Mouse (Mus musculus): ENCODE data around the gene Stra8. TPM values are rescaled to one million over a fixed set of nuclear protein-coding genes. Genes with fewer than 3 reads are reported as not detected.

Stra8 gene
- total and polyA plus RNA-seq, 2 experiments from 2014 or later: not detected

DNA sequence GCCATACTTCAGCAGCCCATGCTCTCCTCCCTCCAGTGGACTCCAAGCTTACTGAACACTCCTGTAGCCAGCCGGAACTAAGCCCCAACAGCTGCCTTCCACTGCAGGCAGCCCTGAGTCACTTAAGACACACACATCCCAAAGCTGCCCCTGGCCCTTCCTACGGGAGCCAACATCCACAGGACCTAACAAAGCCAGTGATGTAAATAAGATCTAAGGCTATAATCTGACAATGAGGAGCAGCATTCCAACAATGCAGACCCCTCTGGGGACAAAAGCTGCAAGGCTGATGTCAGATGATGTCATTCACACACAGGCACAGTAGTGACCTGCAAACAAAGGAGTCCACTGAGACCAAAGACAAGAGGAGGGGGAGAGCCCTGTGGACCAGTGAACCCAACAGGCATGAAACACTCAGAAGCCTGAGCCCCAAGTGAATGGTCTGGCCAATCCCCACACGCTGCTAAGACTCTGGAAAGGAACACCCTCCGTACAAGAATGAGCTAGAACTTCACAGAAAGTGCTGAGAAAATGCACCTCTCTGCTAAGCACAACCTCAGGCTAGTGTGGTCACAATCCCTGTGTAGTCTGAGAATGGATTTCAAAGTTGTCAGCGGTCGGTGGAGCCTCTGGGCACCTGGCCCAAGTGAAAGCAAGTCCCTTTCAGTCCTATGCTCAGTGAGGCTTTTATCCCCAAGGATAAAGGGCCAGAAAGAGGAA is 32.7 kb upstream of the Stra8 start:
- peak; percentile 69 for ATAC-seq
- no peak overlapping the region for H3K4me3 ChIP-seq (ENCODE audit: low read length)
- no peak overlapping the region for H3K4me2 ChIP-seq (ENCODE audit: low read depth, low read length)
- 31% methylated on average over 6 of the region's 6 CpGs for WGBS
- H3K9ac ChIP-seq (replicated peaks; ENCODE audit: low read length): no peak overlapping the region
- H3K4me1 ChIP-seq (ENCODE audit: insufficient read depth, low read length): no peaks in the 10 kb centered on the region
- peaks cover 58% of the 10 kb centered on the region for H3K36me3 ChIP-seq (ENCODE audit: insufficient read depth, low read length)
- no peaks in the 10 kb centered on the region for H3K9me3 ChIP-seq (ENCODE audit: low read length)
- no peaks in the 10 kb centered on the region for H3K27me3 ChIP-seq (ENCODE audit: insufficient read depth, low read length)
- no peak overlapping the region for H3K27ac ChIP-seq
- DNase-seq (ENCODE audit: low spot score): no peak
- TF ChIP-seq CTCF (IDR thresholded peaks at IDR 0.05; ENCODE audit: low read depth): no peak

- H3K4me1 ChIP-seq (ENCODE audit: insufficient read depth, low read length): no peaks in the 10 kb centered on the region
- H3K4me3 ChIP-seq (ENCODE audit: low read length): no peak overlapping the region
- H3K36me3 ChIP-seq (ENCODE audit: insufficient read depth, low read length): peaks cover 51% of the 10 kb centered on the region
- H3K4me2 ChIP-seq (ENCODE audit: low read depth, low read length): no peak overlapping the region
- 33% methylated on average over 4 of the region's 4 CpGs for WGBS
- no peak overlapping the region for H3K9ac ChIP-seq (replicated peaks; ENCODE audit: low read length)
- H3K9me3 ChIP-seq (ENCODE audit: low read length): no peaks in the 10 kb centered on the region
- ATAC-seq (no peak), DNase-seq (ENCODE audit: low spot score) (no peak)
- TF ChIP-seq CTCF (IDR thresholded peaks at IDR 0.05; ENCODE audit: low read depth): no peak
- H3K27ac ChIP-seq: no peak overlapping the region
- no peaks in the 10 kb centered on the region for H3K27me3 ChIP-seq (ENCODE audit: insufficient read depth, low read length)
Observed at GRCm38 (mm10) chr6:34889185-34889584, 30.8 kb upstream of the Stra8 start.

DNA sequence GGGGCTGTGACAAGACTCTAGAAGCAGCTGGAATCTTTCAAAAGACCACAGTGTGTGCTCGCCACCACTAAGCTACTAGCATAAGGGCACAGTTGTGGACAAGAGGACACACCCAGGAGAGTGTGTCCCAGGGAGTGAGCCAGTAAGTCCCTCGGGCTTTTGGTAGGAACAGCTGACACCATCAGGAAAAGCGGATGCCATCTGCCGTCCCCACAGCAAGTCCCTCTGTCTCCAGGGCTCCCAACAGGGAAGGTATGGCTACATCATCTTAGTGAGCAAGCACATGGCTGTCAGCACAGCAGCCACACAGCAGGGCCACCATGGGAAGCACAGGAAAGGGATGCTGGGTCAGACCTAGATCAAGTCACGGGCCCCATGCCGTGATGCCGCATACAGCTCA is 24.4 kb upstream of the Stra8 start:
- H3K27ac ChIP-seq: no peak overlapping the region
- DNase-seq (ENCODE audit: low spot score) (no peak), ATAC-seq (no peak)
- H3K4me3 ChIP-seq (ENCODE audit: low read length): no peak overlapping the region
- no peak overlapping the region for H3K4me2 ChIP-seq (ENCODE audit: low read depth, low read length)
- H3K9ac ChIP-seq (replicated peaks; ENCODE audit: low read length): no peak overlapping the region
- H3K36me3 ChIP-seq (ENCODE audit: insufficient read depth, low read length): peaks cover 51% of the 10 kb centered on the region
- no peak for TF ChIP-seq CTCF (IDR thresholded peaks at IDR 0.05; ENCODE audit: low read depth)
- 83% methylated on average over 7 of the region's 7 CpGs for WGBS
- no peaks in the 10 kb centered on the region for H3K4me1 ChIP-seq (ENCODE audit: insufficient read depth, low read length)
- H3K27me3 ChIP-seq (ENCODE audit: insufficient read depth, low read length): no peaks in the 10 kb centered on the region
- H3K9me3 ChIP-seq (ENCODE audit: low read length): no peaks in the 10 kb centered on the region

DNA sequence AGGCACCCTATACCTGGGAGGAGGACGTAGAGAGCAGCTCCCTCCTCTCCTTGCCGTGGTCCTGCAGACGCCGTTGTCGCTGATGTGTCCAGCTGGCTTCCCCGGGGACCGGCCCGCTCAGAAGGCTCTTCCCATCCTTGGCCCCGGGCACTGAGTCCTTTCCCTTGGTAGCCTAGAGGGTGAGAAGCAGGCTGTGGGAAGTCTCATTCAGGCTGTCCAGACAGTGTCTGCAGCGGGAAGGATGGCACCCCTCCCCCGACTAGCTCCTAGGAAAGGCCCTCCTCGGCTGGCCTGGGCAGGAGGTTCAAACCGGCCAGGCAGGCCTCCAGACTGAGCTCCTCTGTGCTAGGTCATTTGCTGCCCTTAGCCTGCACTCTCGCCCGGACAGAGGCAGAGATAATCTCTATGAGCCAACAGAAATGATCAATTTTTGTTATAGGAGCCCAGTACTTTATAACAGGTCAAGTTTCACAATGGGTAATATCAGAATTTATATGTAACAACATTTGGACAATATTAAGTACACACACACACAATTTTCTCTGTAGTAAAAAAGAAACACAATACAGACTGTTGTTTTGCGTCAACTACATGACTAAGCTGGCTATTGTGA is 23.7 kb upstream of the Stra8 start:
- ATAC-seq: no peak; the same call in 1 of the 2 replicates
- no peak overlapping the region for H3K9ac ChIP-seq (replicated peaks; ENCODE audit: low read length)

DNA sequence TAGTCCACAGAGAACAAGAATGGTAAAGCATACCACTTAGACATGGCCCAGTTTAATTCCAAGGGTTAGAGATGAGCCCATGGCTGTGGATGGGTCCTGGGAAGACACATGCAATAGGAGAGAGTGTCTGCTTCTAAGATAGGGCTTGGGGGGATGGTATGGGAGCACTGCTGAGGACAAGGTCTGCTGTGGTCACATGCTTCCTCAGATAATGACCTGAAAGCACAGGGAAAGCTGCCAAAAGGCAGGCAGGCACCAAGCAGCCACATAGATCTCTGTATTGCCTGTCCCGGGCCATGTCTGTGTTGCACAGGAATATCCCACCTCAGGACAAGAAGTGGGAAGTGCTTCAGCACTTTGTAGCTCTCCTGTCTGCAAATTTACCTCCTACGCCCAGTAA is 20.8 kb upstream of the Stra8 start:
- Histone ChIP-seq H3K9ac (replicated peaks; ENCODE audit: low read length) (no peak overlapping the region), H3K27ac (no peak overlapping the region), H3K4me1 (ENCODE audit: insufficient read depth, low read length) (no peaks in the 10 kb centered on the region), H3K9me3 (ENCODE audit: low read length) (no peaks in the 10 kb centered on the region), H3K4me3 (ENCODE audit: low read length) (no peak overlapping the region), H3K36me3 (ENCODE audit: insufficient read depth, low read length) (peaks cover 40% of the 10 kb centered on the region), H3K27me3 (ENCODE audit: insufficient read depth, low read length) (no peaks in the 10 kb centered on the region), H3K4me2 (ENCODE audit: low read depth, low read length) (no peak overlapping the region)
- ATAC-seq: no peak
- no peak for DNase-seq (ENCODE audit: low spot score)
- TF ChIP-seq CTCF (IDR thresholded peaks at IDR 0.05; ENCODE audit: low read depth): no peak
- 91% methylated on average over 2 of the region's 2 CpGs for WGBS

More for the DNA sequence above, 23.7 kb upstream of the Stra8 start:
- H3K4me2 ChIP-seq (ENCODE audit: low read depth, low read length): no peak overlapping the region
- H3K4me3 ChIP-seq (ENCODE audit: low read length): no peak overlapping the region
- no peaks in the 10 kb centered on the region for H3K4me1 ChIP-seq (ENCODE audit: insufficient read depth, low read length)
- H3K27me3 ChIP-seq (ENCODE audit: insufficient read depth, low read length): no peaks in the 10 kb centered on the region
- 52% methylated on average over 16 of the region's 16 CpGs for WGBS
- no peak for TF ChIP-seq CTCF (IDR thresholded peaks at IDR 0.05; ENCODE audit: low read depth)
- no peaks in the 10 kb centered on the region for H3K9me3 ChIP-seq (ENCODE audit: low read length)
- H3K27ac ChIP-seq: no peak overlapping the region
- H3K36me3 ChIP-seq (ENCODE audit: insufficient read depth, low read length): peaks cover 44% of the 10 kb centered on the region
- no peak for DNase-seq (ENCODE audit: low spot score)

DNA sequence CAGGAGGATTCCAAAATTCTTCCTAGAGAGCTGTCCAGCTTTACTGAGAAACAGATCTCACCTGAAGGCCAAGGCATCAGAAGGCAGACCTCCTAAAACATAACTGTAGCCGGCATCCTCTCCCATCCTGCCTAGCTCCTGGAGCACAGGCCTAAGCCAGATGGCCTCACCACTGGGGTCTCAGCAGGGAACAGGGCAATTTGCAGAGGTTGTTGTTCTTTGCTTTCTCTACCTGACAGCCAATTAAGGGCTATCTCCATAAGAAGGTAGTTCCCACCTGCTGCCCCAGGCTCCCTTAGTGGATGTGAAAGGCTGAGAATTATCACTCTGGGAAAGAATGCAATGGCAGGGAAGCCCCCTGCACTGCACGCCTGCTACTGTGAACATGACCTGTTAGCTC is 19.0 kb upstream of the Stra8 start:
- no peak for DNase-seq (ENCODE audit: low spot score)
- no peak for TF ChIP-seq CTCF (IDR thresholded peaks at IDR 0.05; ENCODE audit: low read depth)
- Histone ChIP-seq H3K27me3 (ENCODE audit: insufficient read depth, low read length) (no peaks in the 10 kb centered on the region), H3K4me2 (ENCODE audit: low read depth, low read length) (no peak overlapping the region), H3K9ac (replicated peaks; ENCODE audit: low read length) (no peak overlapping the region), H3K4me3 (ENCODE audit: low read length) (no peak overlapping the region), H3K27ac (no peak overlapping the region), H3K4me1 (ENCODE audit: insufficient read depth, low read length) (no peaks in the 10 kb centered on the region), H3K36me3 (ENCODE audit: insufficient read depth, low read length) (peaks cover 44% of the 10 kb centered on the region), H3K9me3 (ENCODE audit: low read length) (no peaks in the 10 kb centered on the region)
- 53% methylated on average over 2 of the region's 2 CpGs for WGBS
- no peak for ATAC-seq

DNA sequence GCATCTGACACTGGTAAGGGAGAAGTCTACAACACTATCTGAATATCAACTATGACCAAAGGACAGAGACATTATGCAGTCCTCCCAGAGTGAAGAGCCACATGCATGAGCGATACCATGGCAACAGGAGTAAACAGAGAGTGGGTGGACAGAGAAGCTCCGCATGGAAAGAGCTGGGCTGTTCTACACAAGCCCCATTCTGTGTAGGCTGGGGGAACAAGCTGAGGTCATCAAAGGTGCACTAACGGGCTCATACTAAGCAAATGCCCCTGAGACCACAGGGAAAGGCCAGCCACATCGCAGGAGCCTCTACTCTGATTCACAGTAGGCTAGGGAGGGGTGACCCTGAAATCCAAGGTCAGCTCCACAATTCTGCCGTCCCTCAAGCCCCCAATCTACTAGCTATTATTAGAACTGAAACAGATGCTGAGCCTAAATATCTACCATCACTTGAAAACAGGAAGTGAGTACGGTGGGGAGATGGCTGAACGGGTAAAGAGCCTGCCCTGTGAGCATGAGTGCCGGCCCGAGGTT is 18.0 kb upstream of the Stra8 start:
- no peak overlapping the region for H3K4me3 ChIP-seq (ENCODE audit: low read length)
- peaks cover 39% of the 10 kb centered on the region; the same call in 1 of the 2 replicates for H3K36me3 ChIP-seq (ENCODE audit: insufficient read depth, low read length)
- no peak overlapping the region for H3K4me2 ChIP-seq (ENCODE audit: low read depth, low read length)
- no peaks in the 10 kb centered on the region for H3K27me3 ChIP-seq (ENCODE audit: insufficient read depth, low read length)
- H3K27ac ChIP-seq: no peak overlapping the region
- DNase-seq (ENCODE audit: low spot score) (no peak), ATAC-seq (0 out of 2 replicates have a peak, but pooled peaks have one; percentile 42)
- no peak overlapping the region for H3K9ac ChIP-seq (replicated peaks; ENCODE audit: low read length)
- no peaks in the 10 kb centered on the region for H3K9me3 ChIP-seq (ENCODE audit: low read length)
- H3K4me1 ChIP-seq (ENCODE audit: insufficient read depth, low read length): no peaks in the 10 kb centered on the region
- WGBS: 57% methylated on average over 9 of the region's 9 CpGs
- TF ChIP-seq CTCF (IDR thresholded peaks at IDR 0.05; ENCODE audit: low read depth): no peak
